9 mouse cellular contexts compared by ENCODE assay signal in genomic region chr7:84409896-84410521, GRCm38 (mm10). TPM values are rescaled to one million over a fixed set of nuclear protein-coding genes. Genes with fewer than 3 reads are reported as not detected.
DNase-seq lines count a peak whose midpoint lies in the region; ATAC-seq lines count a peak whose summit lies in the region.
"Had no signal": no experiment of that assay in that cellular context is flagged by ENCODE, and none has a peak within 500 bp of the region (broad histone marks: within the 10 kb centered on the region; RNA-seq: fewer than 3 reads in every experiment).

Gene Arnt2, minus strand, starts transcription at chr7:84410176.

- peak within 1 kb of the TSS; percentile 87 for H3K9ac ChIP-seq in heart, embryonic 13.5 days
- peak within 1 kb of the TSS; percentile 76 for H3K9ac ChIP-seq in heart, embryonic 14.5 days (ENCODE audit: low read length)
- H3K9ac ChIP-seq in liver, embryonic 13.5 days = no peak within 1 kb of the TSS

- H3K4me2 ChIP-seq in heart, embryonic 13.5 days = peak within 1 kb of the TSS; percentile 94
- peak within 1 kb of the TSS; percentile 94 for H3K4me2 ChIP-seq in heart, embryonic 14.5 days (ENCODE audit: low read length)
- peak within 1 kb of the TSS; percentile 65 for H3K4me2 ChIP-seq in liver, embryonic 13.5 days

- H3K4me3 ChIP-seq in heart, embryonic 13.5 days = peak within 1 kb of the TSS; percentile 79
- peak within 1 kb of the TSS; percentile 64 to 69 for H3K4me3 ChIP-seq in heart, embryonic 14.5 days (ENCODE audit: control insufficient read depth in 1 of 2, insufficient read depth in 1 of 2, low read depth in 1 of 2, low read length in 2 of 2)
- peak within 1 kb of the TSS; percentile 51 for H3K4me3 ChIP-seq in liver, embryonic 13.5 days (replicated peaks)

- no peaks in the 10 kb centered on the region for H3K9me3 ChIP-seq in heart, embryonic 13.5 days
- no peaks in the 10 kb centered on the region for H3K9me3 ChIP-seq in heart, embryonic 14.5 days (ENCODE audit: control insufficient read depth, low read length)
- no peaks in the 10 kb centered on the region for H3K9me3 ChIP-seq in liver, embryonic 13.5 days (replicated peaks)

- WGBS in heart, embryonic 13.5 days = under 1% methylated on average over 67 of the region's 69 CpGs
- 1% methylated on average over 55 of the region's 69 CpGs for WGBS in heart, embryonic 14.5 days
- 1% methylated on average over 62 of the region's 69 CpGs for WGBS in liver, embryonic 13.5 days (ENCODE audit: insufficient replicate concordance)

- peaks cover 10% of the 10 kb centered on the region for H3K4me1 ChIP-seq in heart, embryonic 13.5 days
- H3K4me1 ChIP-seq in heart, embryonic 14.5 days (ENCODE audit: control insufficient read depth in 2 of 2, insufficient read depth in 2 of 2, low read length in 2 of 2) = peaks cover 3 to 9% of the 10 kb centered on the region in 2 experiments; a peak in 3 of 4 replicates
- no peaks in the 10 kb centered on the region for H3K4me1 ChIP-seq in liver, embryonic 13.5 days (replicated peaks)

- peaks cover 59% of the 10 kb centered on the region for H3K27me3 ChIP-seq in heart, embryonic 13.5 days (replicated peaks)
- H3K27me3 ChIP-seq in heart, embryonic 14.5 days (ENCODE audit: control insufficient read depth, insufficient read depth, low read length) = peaks cover 36% of the 10 kb centered on the region
- H3K27me3 ChIP-seq in liver, embryonic 13.5 days = peaks cover 41% of the 10 kb centered on the region
- H3K27me3 ChIP-seq: CH12.LX had no signal

- no peak for DNase-seq in heart, adult 8-10 months (ENCODE audit: low spot score)
- peak; percentile 61 to 81 for DNase-seq in cerebellum, postnatal 4 days (ENCODE audit: low spot score in 2 of 2)
- peak; percentile 28 to 58 for DNase-seq in kidney, postnatal 25 days
- DNase-seq in liver, embryonic 13.5 days = no peak
- peak; percentile 41 for DNase-seq in ovary, postnatal 36 days (ENCODE audit: low spot score)
- no peak for DNase-seq in MN1 (ENCODE audit: low spot score)

- peak within 1 kb of the TSS; percentile 51 for H3K27ac ChIP-seq in heart, embryonic 13.5 days (replicated peaks)
- peak within 1 kb of the TSS in 1 of 2 experiments; percentile 41; a peak in 1 of 4 replicates for H3K27ac ChIP-seq in heart, embryonic 14.5 days (replicated peaks in 1 of 2; ENCODE audit: control insufficient read depth in 1 of 2, insufficient read depth in 1 of 2, low read depth in 2 of 2, low read length in 2 of 2)
- no peak within 1 kb of the TSS for H3K27ac ChIP-seq in liver, embryonic 13.5 days

- H3K36me3 ChIP-seq in heart, embryonic 13.5 days = no peaks in the 10 kb centered on the region
- H3K36me3 ChIP-seq in heart, embryonic 14.5 days (ENCODE audit: control insufficient read depth, insufficient read depth, low read length) = no peaks in the 10 kb centered on the region
- H3K36me3 ChIP-seq in liver, embryonic 13.5 days = no peaks in the 10 kb centered on the region

- ATAC-seq in heart, embryonic 13.5 days (ENCODE audit: extremely low read depth, insufficient number of reproducible peaks, low FRiP score, low TSS enrichment) = peak; percentile 37; the same call in 1 of the 2 replicates
- peak; percentile 64 for ATAC-seq in heart, embryonic 14.5 days (ENCODE audit: insufficient number of reproducible peaks, insufficient read depth, low FRiP score, low read depth)
- no peak for ATAC-seq in liver, embryonic 13.5 days (ENCODE audit: low read depth)

RNA-seq across cellular contexts. Expression of gene Arnt2, which starts in this region (rescaled TPM):
- polyA plus RNA-seq in heart, embryonic 13.5 days (2015; fragmentation: Nextera tagmentation; extraction: Ambion mirVana) = 2.7 and 3.4 TPM in 2 replicates
- total RNA-seq in heart, adult 8-10 months (2022) = under 1 TPM; 0.30 to 0.80 (median 0.49) TPM
- 2.3 and 3.1 TPM in 2 replicates for polyA plus RNA-seq in heart, embryonic 14.5 days (2014; fragmentation: Nextera tagmentation; extraction: Ambion mirVana)
- polyA plus RNA-seq in liver, embryonic 13.5 days (2015; fragmentation: Nextera tagmentation; extraction: Ambion mirVana) = 0.24 and 0.39 TPM in 2 replicates

Comparison
In these comparisons a context has a peak if more than half of its experiments do, and no peak if none do; other contexts are left out.
1. DNase-seq: peak in cerebellum, postnatal 4 days (2 of 2), kidney, postnatal 25 days (2 of 2) and ovary, postnatal 36 days (single experiment); none in heart, adult 8-10 months (single experiment), liver, embryonic 13.5 days (single experiment) and MN1 (single experiment).
2. Peak in every context shown above with its lines, with median percentiles within 50 percentile points of each other: H3K4me2 ChIP-seq and H3K4me3 ChIP-seq.